Mouse (Mus musculus) spleen, adult 2 months (tissue): Measurements from ENCODE around the gene Olfr846. TPM values are rescaled to one million over a fixed set of nuclear protein-coding genes. Genes with fewer than 3 reads are reported as not detected.

Experiments used
- DNase-seq, 2 experiments: peaks; one replicate each; pipeline versions ENCODE4 v3.0.0 to v3.0.0-alpha.2; 2012 to 2021; ENCODE audit warnings: low spot score in 2 of 2, low read depth in 1 of 2
- H3K27ac ChIP-seq: fragments of 200-500 bp; 2 replicates; pipeline ENCODE4 v1.5.1; 2012; ENCODE audit warnings: low read length, inconsistent platforms; ENCODE audit not compliant: insufficient read depth
- H3K27me3 ChIP-seq: fragments of 200-500 bp; 2 replicates; pipeline ENCODE4 v1.6.1; 2012; ENCODE audit warnings: mild to moderate bottlenecking, moderate library complexity, low read length, inconsistent platforms; ENCODE audit not compliant: control insufficient read depth, insufficient read depth
- H3K36me3 ChIP-seq: fragments of 200-500 bp; 2 replicates; pipeline ENCODE4 v1.6.1; 2012; ENCODE audit warnings: mild to moderate bottlenecking, low read length, inconsistent platforms; ENCODE audit not compliant: control insufficient read depth, insufficient read depth
- H3K4me1 ChIP-seq: fragments of 200-500 bp; 2 replicates; pipeline ENCODE4 v1.6.1; 2011; ENCODE audit warnings: inconsistent platforms; ENCODE audit not compliant: control insufficient read depth, insufficient read depth, insufficient read length
- H3K4me3 ChIP-seq: fragments of 200-500 bp; 2 replicates; pipeline ENCODE4 v1.5.1; 2011; ENCODE audit warnings: mild to moderate bottlenecking, inconsistent platforms; ENCODE audit not compliant: insufficient read depth, insufficient read length; ENCODE audit errors: extremely low read depth
- CTCF ChIP-seq: fragments of 200-500 bp; IDR thresholded peaks from 2 replicates; pipeline ENCODE4 v1.5.1; 2011; ENCODE audit warnings: mild to moderate bottlenecking, inconsistent platforms; ENCODE audit not compliant: insufficient read depth, insufficient read length, insufficient replicate concordance; ENCODE audit errors: extremely low read depth
- POLR2A ChIP-seq: fragments of 200-500 bp; IDR thresholded peaks from 2 replicates; pipeline ENCODE4 v1.6.1; 2011; ENCODE audit warnings: low read depth, low read length, inconsistent platforms
- WGBS: fragments of 180-500 bp; shearing (Covaris S2); methylation state at CpG from one replicate; pipeline ENCODE4 v1.1.7; 2018; 5-methylcytosine and 5-hydroxymethylcytosine counted together
- polyA plus RNA-seq: library from polyadenylated mRNA; depleted of rRNA; stranded (reverse); fragments of >200 nt; gene quantifications from 2 replicates; pipeline ENCODE4 v1.2.3, GENCODE M21; 2012; rRNA removed

Gene Olfr846
- polyA plus RNA-seq: not detected in 2 replicates

DNA sequence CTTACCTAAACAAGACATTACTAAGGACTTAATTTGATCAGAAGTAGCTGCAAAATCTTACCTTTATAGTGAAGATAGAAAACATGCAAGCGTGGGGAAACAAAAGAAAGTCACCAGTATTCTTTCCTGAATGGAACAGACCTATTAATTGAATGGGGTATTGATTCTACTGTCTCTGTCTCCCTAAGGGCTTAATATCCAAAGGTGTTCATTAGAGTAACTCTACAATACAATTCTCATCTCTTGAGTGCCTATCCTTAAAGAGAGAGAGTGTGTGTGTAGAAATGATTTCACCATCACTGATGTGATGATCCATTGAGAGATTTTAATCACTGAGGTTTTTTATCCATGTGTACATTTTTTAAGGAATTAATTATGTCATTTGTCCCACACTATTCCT lies at the start of gene Olfr846:
TSS of gene Olfr846 (minus strand) at position 101 of the 400 bp plus-strand sequence.
- Histone ChIP-seq H3K4me3 (no peak within 1 kb of the TSS), H3K27me3 (no peaks in the 10 kb centered on the region), H3K4me1 (no peaks in the 10 kb centered on the region), H3K36me3 (no peaks in the 10 kb centered on the region), H3K27ac (no peak within 1 kb of the TSS)
- TF ChIP-seq POLR2A: no peak
- no peak for TF ChIP-seq CTCF
- no peak for DNase-seq
- WGBS: 50% methylated on average over 1 of the region's 1 CpGs

GRCm38 (mm10) chr9:19378569-19378968 lies 14.8 kb upstream of the Olfr846 start, which contains the start of gene Olfr847:
Gene Olfr847, minus strand, starts transcription at chr9:19378669.
- Histone ChIP-seq H3K36me3 (no peaks in the 10 kb centered on the region), H3K4me3 (no peak within 1 kb of the TSS), H3K4me1 (no peaks in the 10 kb centered on the region), H3K27ac (no peak within 1 kb of the TSS), H3K27me3 (no peaks in the 10 kb centered on the region)
- no peak for DNase-seq
- 59% methylated on average over 1 of the region's 1 CpGs for WGBS
- TF ChIP-seq CTCF (no peak), POLR2A (no peak)

- H3K27ac ChIP-seq: no peak within 1 kb of the TSS
- H3K27me3 ChIP-seq: no peaks in the 10 kb centered on the region
- H3K4me1 ChIP-seq: no peaks in the 10 kb centered on the region
- TF ChIP-seq CTCF (no peak), POLR2A (no peak)
- H3K4me3 ChIP-seq: no peak within 1 kb of the TSS
- 68% methylated on average over 1 of the region's 1 CpGs for WGBS
- H3K36me3 ChIP-seq: no peaks in the 10 kb centered on the region
- DNase-seq: no peak
Observed at GRCm38 (mm10) chr9:19336157-19336556, 27.6 kb downstream of the Olfr846 start, which contains the start of gene Olfr845. Gene Olfr845, plus strand, starts transcription at chr9:19336457.

DNA sequence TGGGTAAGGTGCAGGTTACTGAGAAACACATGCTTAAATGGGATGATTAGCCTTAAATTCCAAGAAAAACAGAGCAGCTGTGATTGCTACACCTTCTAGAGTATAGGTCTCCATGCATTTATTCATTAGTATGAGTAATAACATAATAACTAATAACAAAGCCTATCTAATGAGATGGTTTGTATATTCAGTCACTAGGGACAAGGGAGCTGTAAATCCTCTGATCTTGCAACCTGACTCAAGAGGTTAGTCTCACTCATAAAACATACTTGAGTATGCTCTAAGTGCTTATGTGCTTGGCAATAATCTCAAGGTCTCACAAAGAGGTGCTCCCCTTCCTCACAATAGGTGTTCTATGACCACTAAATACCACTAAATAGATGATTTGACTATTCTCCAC lies 47.8 kb downstream of the Olfr846 start, which contains the start of gene Olfr844:
TSS of gene Olfr844 (plus strand) at position 301 of the 400 bp plus-strand sequence.
- H3K4me3 ChIP-seq: no peak within 1 kb of the TSS
- TF ChIP-seq CTCF: no peak
- TF ChIP-seq POLR2A: no peak
- no peaks in the 10 kb centered on the region for H3K4me1 ChIP-seq
- no peak within 1 kb of the TSS for H3K27ac ChIP-seq
- no peak for DNase-seq
- H3K36me3 ChIP-seq: no peaks in the 10 kb centered on the region
- H3K27me3 ChIP-seq: no peaks in the 10 kb centered on the region

Other genes starting within 250 kb of the Olfr846 start
- not detected in 2 replicates for gene Olfr836, start 243.6 kb downstream of the Olfr846 start, polyA plus RNA-seq
- not detected in 2 replicates for gene Olfr837, start 227.7 kb downstream of the Olfr846 start, polyA plus RNA-seq
- not detected in 2 replicates for gene Olfr839-ps1, start 186.7 kb downstream of the Olfr846 start, polyA plus RNA-seq
- gene Olfr843, start 112.0 kb downstream of the Olfr846 start, polyA plus RNA-seq: not detected in 2 replicates
- not detected in 2 replicates for gene Olfr844, start 47.7 kb downstream of the Olfr846 start, polyA plus RNA-seq
- gene Olfr845, start 27.5 kb downstream of the Olfr846 start, polyA plus RNA-seq: not detected in 2 replicates
- not detected in 2 replicates for gene Olfr847, start 14.7 kb upstream of the Olfr846 start, polyA plus RNA-seq
- not detected in 2 replicates for gene Olfr849, start 76.3 kb upstream of the Olfr846 start, polyA plus RNA-seq
- gene Olfr850, start 114.2 kb upstream of the Olfr846 start, polyA plus RNA-seq: not detected in 2 replicates
- not detected in 2 replicates for gene Olfr851, start 129.3 kb upstream of the Olfr846 start, polyA plus RNA-seq
- not detected in 2 replicates for gene Olfr853, start 177.1 kb upstream of the Olfr846 start, polyA plus RNA-seq
- not detected in 2 replicates for gene Olfr854, start 203.4 kb upstream of the Olfr846 start, polyA plus RNA-seq
- gene Olfr855, start 218.6 kb upstream of the Olfr846 start, polyA plus RNA-seq: not detected in 2 replicates